Mouse (Mus musculus): ENCODE data around the gene Tm4sf5. TPM values are rescaled to one million over a fixed set of nuclear protein-coding genes. Genes with fewer than 3 reads are reported as not detected.
"Not testable (repeated sequence)": the region's sequence is repeated elsewhere in the genome, so short reads cannot be mapped to it uniquely, and the experiment has no call there.

Tm4sf5 gene
- polyA plus RNA-seq, 1 experiment from 2014 or later, result not detected

DNA sequence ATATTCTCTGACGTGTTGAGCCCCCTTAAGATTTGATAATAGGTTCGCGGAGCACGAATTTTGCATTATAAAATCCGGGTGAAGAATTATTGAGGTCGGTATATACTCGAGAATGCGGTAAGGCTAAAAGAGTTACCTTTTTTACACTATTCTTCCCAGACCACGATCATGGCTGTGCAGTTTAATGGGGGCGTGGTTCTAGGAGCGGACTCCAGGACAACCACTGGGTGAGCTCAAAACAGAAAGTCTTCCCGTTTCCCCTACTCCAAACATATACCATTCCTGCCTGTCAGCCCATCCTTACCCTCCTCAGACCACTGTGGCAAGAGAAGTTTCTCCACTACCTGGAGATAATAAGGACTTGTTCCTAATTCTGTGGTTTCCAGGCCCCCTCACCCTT lies 20.7 kb downstream of the Tm4sf5 start:
- Histone ChIP-seq H3K9ac (ENCODE audit: low read length) (peak overlapping the region; percentile 74), H3K36me3 (ENCODE audit: control insufficient read depth, insufficient read depth, low read length) (peaks cover 10% of the 10 kb centered on the region; the same call in 1 of the 2 replicates), H3K4me1 (replicated peaks; ENCODE audit: control insufficient read depth, insufficient read depth, low read length) (peaks cover 7% of the 10 kb centered on the region; the same call in 1 of the 2 replicates), H3K4me2 (ENCODE audit: low read depth, low read length, severe bottlenecking) (peak overlapping the region; percentile 80), H3K9me3 (ENCODE audit: control insufficient read depth, low read length) (no peaks in the 10 kb centered on the region), H3K4me3 (ENCODE audit: low read depth, low read length) (peak overlapping the region; percentile 77), H3K27ac (ENCODE audit: low read depth, low read length) (no peak overlapping the region), H3K27me3 (ENCODE audit: control insufficient read depth, insufficient read depth, low read length) (no peaks in the 10 kb centered on the region)
- 1% methylated on average over 12 of the region's 12 CpGs for WGBS
- ATAC-seq (replicated peaks; ENCODE audit: low FRiP score) (peak; percentile 52), DNase-seq (ENCODE audit: low spot score) (no peak)

GRCm38 (mm10) chr11:70526211-70526610 lies 21.2 kb downstream of the Tm4sf5 start:
- Histone ChIP-seq H3K27me3 (ENCODE audit: control insufficient read depth, insufficient read depth, low read length) (no peaks in the 10 kb centered on the region), H3K27ac (ENCODE audit: low read depth, low read length) (no peak overlapping the region), H3K4me2 (ENCODE audit: low read depth, low read length, severe bottlenecking) (peak overlapping the region; percentile 80), H3K9me3 (ENCODE audit: control insufficient read depth, low read length) (no peaks in the 10 kb centered on the region), H3K36me3 (ENCODE audit: control insufficient read depth, insufficient read depth, low read length) (peaks cover 10% of the 10 kb centered on the region; the same call in 1 of the 2 replicates), H3K4me3 (ENCODE audit: low read depth, low read length) (peak overlapping the region; percentile 77), H3K4me1 (replicated peaks; ENCODE audit: control insufficient read depth, insufficient read depth, low read length) (peaks cover 7% of the 10 kb centered on the region; the same call in 1 of the 2 replicates), H3K9ac (ENCODE audit: low read length) (peak overlapping the region; percentile 74)
- no peak for DNase-seq (ENCODE audit: low spot score)
- WGBS, result 91% methylated on average over 12 of the region's 12 CpGs
- ATAC-seq (replicated peaks; ENCODE audit: low FRiP score), result no peak

- WGBS, result 91% methylated on average over 7 of the region's 7 CpGs
- no peaks in the 10 kb centered on the region for H3K27me3 ChIP-seq (ENCODE audit: control insufficient read depth, insufficient read depth, low read length)
- H3K9me3 ChIP-seq (ENCODE audit: control insufficient read depth, low read length), result no peaks in the 10 kb centered on the region
- DNase-seq (ENCODE audit: low spot score) (no peak), ATAC-seq (replicated peaks; ENCODE audit: low FRiP score) (no peak)
- H3K4me3 ChIP-seq (ENCODE audit: low read depth, low read length), result no peak overlapping the region
- H3K4me2 ChIP-seq (ENCODE audit: low read depth, low read length, severe bottlenecking), result no peak overlapping the region
- H3K36me3 ChIP-seq (ENCODE audit: control insufficient read depth, insufficient read depth, low read length), result peaks cover 10% of the 10 kb centered on the region; the same call in 1 of the 2 replicates
- no peak overlapping the region for H3K9ac ChIP-seq (ENCODE audit: low read length)
- peaks cover 7% of the 10 kb centered on the region; the same call in 1 of the 2 replicates for H3K4me1 ChIP-seq (replicated peaks; ENCODE audit: control insufficient read depth, insufficient read depth, low read length)
- no peak overlapping the region for H3K27ac ChIP-seq (ENCODE audit: low read depth, low read length)
Observed at GRCm38 (mm10) chr11:70528610-70529009, 23.6 kb downstream of the Tm4sf5 start.

- H3K9ac ChIP-seq (ENCODE audit: low read length); H3K4me3 ChIP-seq (ENCODE audit: low read depth, low read length); H3K27me3 ChIP-seq (ENCODE audit: control insufficient read depth, insufficient read depth, low read length); H3K9me3 ChIP-seq (ENCODE audit: control insufficient read depth, low read length); H3K4me2 ChIP-seq (ENCODE audit: low read depth, low read length, severe bottlenecking); H3K27ac ChIP-seq (ENCODE audit: low read depth, low read length); DNase-seq (ENCODE audit: low spot score); H3K36me3 ChIP-seq (ENCODE audit: control insufficient read depth, insufficient read depth, low read length); ATAC-seq (replicated peaks; ENCODE audit: low FRiP score); H3K4me1 ChIP-seq (replicated peaks; ENCODE audit: control insufficient read depth, insufficient read depth, low read length): not testable (repeated sequence)
- WGBS, result 73% methylated on average over 2 of the region's 2 CpGs
Observed at GRCm38 (mm10) chr11:70531065-70531464, 26.0 kb downstream of the Tm4sf5 start.

DNA sequence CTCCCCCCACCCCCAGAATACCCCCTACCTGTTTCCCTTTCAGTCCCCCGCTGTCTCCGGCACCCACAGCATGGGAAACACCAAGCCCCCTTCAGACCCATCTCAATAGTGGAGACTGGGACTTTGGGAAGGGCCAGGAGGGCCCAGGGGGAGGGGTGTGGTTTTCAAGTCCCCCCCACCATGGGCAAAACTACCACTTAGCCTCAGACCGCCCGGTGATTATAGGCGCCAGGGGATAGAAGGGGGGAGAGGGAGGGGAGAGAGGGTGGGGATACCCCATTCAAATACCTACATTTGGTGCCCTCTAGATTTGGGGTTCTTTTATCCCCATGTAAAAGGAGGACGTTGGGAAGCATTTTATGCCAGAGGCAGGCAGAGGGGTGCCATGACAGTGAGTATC lies 27.8 kb downstream of the Tm4sf5 start, which contains the start of gene Gm40193:
Gm40193 (minus strand) TSS at position 101 of the 400 bp plus-strand sequence.
- no peaks in the 10 kb centered on the region for H3K27me3 ChIP-seq (ENCODE audit: control insufficient read depth, insufficient read depth, low read length)
- WGBS, result 84% methylated on average over 6 of the region's 6 CpGs
- no peaks in the 10 kb centered on the region for H3K9me3 ChIP-seq (ENCODE audit: control insufficient read depth, low read length)
- no peaks in the 10 kb centered on the region for H3K4me1 ChIP-seq (replicated peaks; ENCODE audit: control insufficient read depth, insufficient read depth, low read length)
- no peak within 1 kb of the TSS for H3K27ac ChIP-seq (ENCODE audit: low read depth, low read length)
- H3K9ac ChIP-seq (ENCODE audit: low read length), result no peak within 1 kb of the TSS
- no peak within 1 kb of the TSS for H3K4me2 ChIP-seq (ENCODE audit: low read depth, low read length, severe bottlenecking)
- ATAC-seq (replicated peaks; ENCODE audit: low FRiP score) (no peak), DNase-seq (ENCODE audit: low spot score) (no peak)
- no peaks in the 10 kb centered on the region for H3K36me3 ChIP-seq (ENCODE audit: control insufficient read depth, insufficient read depth, low read length)
- no peak within 1 kb of the TSS for H3K4me3 ChIP-seq (ENCODE audit: low read depth, low read length)

- WGBS, result 17% methylated on average over 9 of the region's 9 CpGs
- H3K9me3 ChIP-seq (ENCODE audit: control insufficient read depth, low read length), result no peaks in the 10 kb centered on the region
- H3K4me2 ChIP-seq (ENCODE audit: low read depth, low read length, severe bottlenecking), result peak overlapping the region; percentile 91
- peaks cover 4% of the 10 kb centered on the region; the same call in 1 of the 2 replicates for H3K27me3 ChIP-seq (ENCODE audit: control insufficient read depth, insufficient read depth, low read length)
- H3K4me3 ChIP-seq (ENCODE audit: low read depth, low read length), result peak overlapping the region; percentile 49
- H3K4me1 ChIP-seq (replicated peaks; ENCODE audit: control insufficient read depth, insufficient read depth, low read length), result 0 out of 2 replicates have a peak, but pooled peaks cover 2% of the 10 kb centered on the region
- H3K9ac ChIP-seq (ENCODE audit: low read length), result peak overlapping the region; percentile 63
- ATAC-seq (replicated peaks; ENCODE audit: low FRiP score) (no peak), DNase-seq (ENCODE audit: low spot score) (no peak)
- H3K27ac ChIP-seq (ENCODE audit: low read depth, low read length), result no peak overlapping the region
- no peaks in the 10 kb centered on the region for H3K36me3 ChIP-seq (ENCODE audit: control insufficient read depth, insufficient read depth, low read length)
Observed at GRCm38 (mm10) chr11:70539423-70539822, 34.4 kb downstream of the Tm4sf5 start.

DNA sequence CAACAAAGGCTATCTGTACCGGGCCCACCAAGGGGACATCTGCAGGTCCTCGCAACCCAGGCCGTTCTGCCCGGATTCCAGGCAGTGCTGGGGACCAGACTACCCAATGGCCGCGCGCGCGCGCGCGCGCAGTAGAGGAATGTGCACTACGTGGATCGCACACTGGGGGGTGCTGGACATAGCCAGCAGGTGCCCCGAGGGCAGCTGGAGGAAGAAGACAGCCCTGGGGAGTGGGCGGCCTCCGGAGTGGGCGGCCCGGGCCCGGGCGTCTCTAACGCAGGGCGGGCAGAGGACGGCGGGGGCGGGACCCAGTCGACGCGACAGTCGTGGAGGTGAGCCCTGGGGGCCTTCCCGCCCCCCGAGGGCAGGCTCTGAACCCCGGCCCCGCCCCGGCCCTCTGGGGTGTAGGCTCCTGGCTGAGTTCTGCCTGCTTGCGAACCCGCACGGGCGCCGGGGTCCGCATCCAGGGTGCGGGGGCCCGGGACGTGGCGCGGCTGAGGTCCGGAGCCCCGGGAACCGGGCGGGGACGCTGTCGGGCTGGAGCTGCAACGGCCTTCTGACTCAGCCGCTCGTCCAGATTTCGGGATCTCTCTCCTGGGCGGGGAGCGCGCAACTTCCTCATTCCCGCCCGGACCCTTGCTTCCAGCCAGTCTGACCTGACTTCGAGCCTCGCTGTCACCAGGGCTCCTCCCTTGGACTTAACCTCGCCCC lies 35.0 kb downstream of the Tm4sf5 start, which contains the start of gene Pld2:
Pld2 (plus strand) TSS at position 188 of the 711 bp plus-strand sequence.
- Histone ChIP-seq H3K36me3 (ENCODE audit: control insufficient read depth, insufficient read depth, low read length) (no peaks in the 10 kb centered on the region), H3K4me3 (ENCODE audit: low read depth, low read length) (peak within 1 kb of the TSS; percentile 49), H3K9ac (ENCODE audit: low read length) (peak within 1 kb of the TSS; percentile 63), H3K4me1 (replicated peaks; ENCODE audit: control insufficient read depth, insufficient read depth, low read length) (0 out of 2 replicates have a peak, but pooled peaks cover 2% of the 10 kb centered on the region), H3K4me2 (ENCODE audit: low read depth, low read length, severe bottlenecking) (peak within 1 kb of the TSS; percentile 91), H3K9me3 (ENCODE audit: control insufficient read depth, low read length) (no peaks in the 10 kb centered on the region), H3K27me3 (ENCODE audit: control insufficient read depth, insufficient read depth, low read length) (peaks cover 4% of the 10 kb centered on the region; the same call in 1 of the 2 replicates), H3K27ac (ENCODE audit: low read depth, low read length) (no peak within 1 kb of the TSS)
- DNase-seq (ENCODE audit: low spot score), result peak; percentile 88
- peak; percentile 70 for ATAC-seq (replicated peaks; ENCODE audit: low FRiP score)
- WGBS, result 1% methylated on average over 51 of the region's 65 CpGs

DNA sequence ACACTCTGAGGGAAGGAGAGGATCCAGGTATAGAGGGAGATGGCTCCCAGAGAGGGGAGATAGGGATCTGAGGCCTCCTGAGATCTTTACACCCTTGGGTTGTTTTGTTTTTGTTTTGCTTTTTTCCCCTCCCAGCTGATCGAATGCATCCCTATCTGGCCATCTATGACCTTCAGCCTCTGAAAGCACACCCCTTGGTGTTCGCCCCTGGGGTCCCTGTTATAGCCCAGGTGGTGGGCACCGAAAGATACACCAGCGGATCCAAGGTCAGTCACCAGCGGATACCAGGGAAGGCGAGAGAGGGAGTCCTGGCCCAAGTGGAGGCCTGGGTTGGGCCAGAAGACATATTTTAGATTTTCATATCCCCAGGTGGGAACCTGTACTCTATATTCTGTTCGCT lies 35.9 kb downstream of the Tm4sf5 start:
- Histone ChIP-seq H3K27ac (ENCODE audit: low read depth, low read length) (no peak overlapping the region), H3K4me1 (replicated peaks; ENCODE audit: control insufficient read depth, insufficient read depth, low read length) (0 out of 2 replicates have a peak, but pooled peaks cover 2% of the 10 kb centered on the region), H3K9me3 (ENCODE audit: control insufficient read depth, low read length) (no peaks in the 10 kb centered on the region), H3K27me3 (ENCODE audit: control insufficient read depth, insufficient read depth, low read length) (peaks cover 4% of the 10 kb centered on the region; the same call in 1 of the 2 replicates), H3K4me3 (ENCODE audit: low read depth, low read length) (peak overlapping the region; percentile 49), H3K4me2 (ENCODE audit: low read depth, low read length, severe bottlenecking) (no peak overlapping the region; the same call in 1 of the 2 replicates), H3K9ac (ENCODE audit: low read length) (no peak overlapping the region), H3K36me3 (ENCODE audit: control insufficient read depth, insufficient read depth, low read length) (no peaks in the 10 kb centered on the region)
- no peak for DNase-seq (ENCODE audit: low spot score)
- no peak for ATAC-seq (replicated peaks; ENCODE audit: low FRiP score)
- 91% methylated on average over 7 of the region's 7 CpGs for WGBS
